Mouse (Mus musculus) 3T3-L1 (cell line): ENCODE measurements around the gene Gsto1.

Experiments used
- DNase-seq: peaks from one replicate; pipeline ENCODE4 v3.0.0-alpha.2; 2015; ENCODE audit warnings: low read depth, low spot score

Gene Gsto1

DNA sequence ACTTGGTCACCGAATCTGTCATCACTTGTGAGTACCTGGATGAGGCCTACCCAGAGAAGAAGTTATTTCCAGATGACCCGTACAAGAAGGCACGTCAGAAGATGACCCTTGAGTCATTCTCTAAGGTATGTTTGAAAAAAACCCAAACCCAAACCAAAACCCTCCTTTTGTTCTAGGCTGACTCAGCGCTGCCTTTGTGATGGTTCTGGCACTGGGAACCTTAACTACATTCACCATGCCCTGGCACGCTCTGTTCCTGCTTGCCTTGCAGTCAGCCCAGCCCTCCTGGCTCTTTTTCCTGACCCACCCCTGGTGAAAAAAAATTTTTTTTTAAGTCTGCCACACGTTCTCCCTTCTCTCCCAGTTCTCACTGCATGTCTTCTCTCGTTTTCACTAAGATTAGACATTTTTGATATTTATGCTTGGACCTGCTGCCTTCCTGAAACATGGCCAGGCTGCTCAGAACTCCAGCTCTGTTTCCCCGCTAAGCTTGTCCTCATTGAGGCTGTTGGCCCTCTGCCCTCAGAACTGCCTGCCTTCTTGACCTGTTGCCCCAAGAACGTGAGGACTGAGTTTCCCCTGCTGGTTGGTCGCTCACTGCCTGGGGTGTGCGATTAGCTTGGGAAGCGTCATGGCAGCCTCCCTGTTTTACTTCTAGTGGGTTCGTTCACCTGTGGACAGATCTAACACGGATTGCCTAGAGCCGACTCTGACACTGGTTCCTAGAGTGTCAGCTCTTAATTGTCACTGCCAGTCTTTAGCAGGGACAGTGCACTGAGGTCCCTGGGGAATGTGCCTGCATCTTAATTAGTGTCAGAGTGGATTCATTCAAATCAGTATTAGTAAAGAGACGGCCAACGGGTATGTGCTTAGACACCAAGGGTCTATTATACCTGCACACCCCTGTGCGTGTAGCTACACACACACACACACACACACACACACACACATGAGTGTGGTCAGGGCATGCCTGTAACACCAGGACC, 3.5 kb downstream of the Gsto1 start:
- no peak for DNase-seq

- no peak for DNase-seq
Measured at GRCm38 (mm10) chr19:47859180-47859579, 4.4 kb downstream of the Gsto1 start.

DNA sequence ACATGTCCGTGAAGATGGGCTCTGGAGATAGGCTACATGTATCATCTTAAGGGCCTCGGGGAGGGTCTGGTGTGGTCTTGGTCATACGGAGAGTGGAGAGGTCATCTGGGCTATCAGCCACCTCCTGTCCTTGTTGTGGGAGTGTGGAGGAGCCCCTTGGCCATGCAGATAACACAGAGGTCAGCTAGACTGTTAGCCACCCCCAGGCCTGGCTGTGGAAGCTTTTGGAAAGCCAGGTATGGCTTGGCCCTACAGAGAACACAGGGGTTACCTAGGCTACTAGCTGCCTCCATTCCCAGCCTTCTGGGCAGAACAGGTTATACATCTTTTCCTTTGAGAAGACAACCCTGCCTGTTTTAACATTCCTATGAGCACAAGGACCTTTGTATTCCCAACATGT, 7.8 kb downstream of the Gsto1 start:
- no peak for DNase-seq

GRCm38 (mm10) chr19:47864051-47864450, 9.3 kb downstream of the Gsto1 start:
- DNase-seq: no peak

- no peak for DNase-seq
Measured at GRCm38 (mm10) chr19:47864721-47865120, 10.0 kb downstream of the Gsto1 start.

GRCm38 (mm10) chr19:47865353-47865947, 10.7 kb downstream of the Gsto1 start, which contains the start of gene Gsto2:
Gene Gsto2 (plus strand): TSS chr19:47865534.
- DNase-seq: peak; percentile 85

GRCm38 (mm10) chr19:47867628-47868175, 12.9 kb downstream of the Gsto1 start:
- peak; percentile 52 for DNase-seq

DNA sequence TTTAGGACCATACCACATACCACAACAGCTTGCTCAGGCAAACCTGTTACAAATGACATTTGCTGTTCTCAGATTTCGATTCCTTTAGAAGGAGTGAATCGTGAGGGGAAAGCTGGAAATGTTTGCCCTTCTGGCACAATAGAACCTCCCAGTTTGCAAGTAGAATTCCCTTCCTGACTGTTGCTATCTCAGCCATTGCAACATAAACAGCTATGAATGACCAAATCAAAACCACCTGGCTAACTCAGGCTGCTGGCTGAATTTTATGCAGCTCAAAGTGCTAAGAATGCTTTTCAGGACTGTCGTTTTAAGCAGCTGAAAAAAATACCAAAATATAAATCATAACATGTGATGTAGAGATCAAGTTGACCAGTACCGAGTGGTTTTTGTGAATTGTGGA, 14.2 kb downstream of the Gsto1 start:
- DNase-seq: peak; percentile 85

DNA sequence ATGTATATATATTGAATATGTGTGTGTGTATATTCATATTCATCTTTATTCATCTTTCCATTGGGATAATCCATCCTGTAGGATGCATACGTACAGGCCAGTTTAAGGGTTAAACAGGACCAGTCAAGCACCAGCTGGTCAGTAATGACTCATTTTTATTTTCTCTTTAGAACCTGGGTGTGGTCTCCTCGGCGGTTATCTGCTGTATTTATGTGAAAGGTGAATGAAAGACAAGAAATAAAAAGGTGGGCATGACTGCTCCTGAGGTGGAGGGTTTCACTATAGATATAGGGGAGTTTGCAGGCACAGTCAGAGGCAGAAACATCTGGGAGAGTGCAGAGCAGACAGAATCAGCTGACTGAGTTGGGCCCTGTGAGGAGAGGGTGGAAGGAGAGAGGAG, 14.7 kb downstream of the Gsto1 start:
- DNase-seq: peak; percentile 82

DNA sequence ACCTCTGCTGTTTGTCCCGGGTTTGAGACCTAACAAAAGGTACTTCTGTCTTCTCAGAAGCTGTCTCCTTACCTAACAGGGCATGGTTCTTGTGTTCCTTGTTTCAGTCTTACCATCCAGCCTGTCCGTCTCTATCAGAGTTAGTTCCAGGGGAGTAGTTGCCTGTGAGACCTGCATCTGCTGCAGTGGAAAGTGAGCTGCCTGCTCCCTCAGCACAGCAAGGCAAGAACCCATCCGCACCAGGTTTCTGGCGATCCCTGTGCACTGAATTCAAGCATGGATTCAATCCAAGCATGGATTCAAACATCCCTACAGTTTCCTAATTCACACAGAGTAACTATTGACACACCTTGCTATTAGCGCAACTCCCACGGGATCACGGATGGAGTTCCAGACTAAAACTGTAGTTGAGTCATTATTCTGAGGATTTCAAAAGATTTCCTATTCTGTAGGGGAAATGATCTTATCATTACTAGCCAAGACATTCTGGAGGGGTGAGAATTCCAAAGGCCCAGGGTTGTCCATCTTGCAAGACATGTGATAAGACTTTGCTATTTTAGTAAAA, 15.4 kb downstream of the Gsto1 start:
- peak; percentile 89 for DNase-seq

DNA sequence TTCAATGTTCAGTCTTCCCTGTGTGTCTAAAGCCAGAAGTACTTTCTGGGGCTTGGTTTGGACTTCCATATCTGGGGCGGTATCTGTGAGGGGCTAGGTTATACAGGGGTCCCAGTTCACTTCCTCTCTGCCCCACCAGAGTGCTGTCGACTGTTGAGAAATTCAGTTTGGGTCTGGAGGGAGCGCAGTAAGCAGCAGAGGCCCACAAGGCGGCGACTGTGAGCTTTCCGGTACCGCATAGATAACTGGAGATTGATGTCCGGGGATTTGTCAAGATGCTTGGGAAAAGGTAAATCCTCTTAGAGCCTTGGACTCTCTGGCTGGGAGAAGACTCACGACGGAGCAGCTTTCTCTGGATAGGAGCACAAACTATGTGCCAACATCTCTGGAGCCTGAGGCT, 16.7 kb downstream of the Gsto1 start:
- peak; percentile 65 for DNase-seq

DNA sequence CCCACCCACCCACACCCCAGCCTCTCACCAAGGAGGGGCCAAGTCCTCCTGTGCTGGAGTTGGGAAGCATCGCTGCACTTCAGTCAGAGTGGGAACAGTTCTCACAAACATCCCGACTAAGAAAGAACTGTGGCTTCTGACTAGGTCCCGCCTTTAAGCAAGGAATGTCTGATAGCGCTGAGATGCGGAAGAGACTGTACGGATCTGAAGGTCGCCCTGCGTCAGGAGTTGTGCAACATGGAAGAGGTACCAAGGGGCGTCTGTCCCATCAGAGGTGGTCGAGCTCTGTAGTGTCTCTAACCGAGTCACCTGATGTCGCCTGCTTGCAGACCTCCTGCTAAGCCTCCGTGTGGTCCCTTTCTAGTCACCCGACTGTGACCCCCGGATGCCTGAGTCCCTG, 21.5 kb downstream of the Gsto1 start:
- no peak for DNase-seq

GRCm38 (mm10) chr19:47881538-47881937, 26.8 kb downstream of the Gsto1 start:
- no peak for DNase-seq

- peak; percentile 95 for DNase-seq
Measured at GRCm38 (mm10) chr19:47882151-47882881, 27.5 kb downstream of the Gsto1 start.

DNA sequence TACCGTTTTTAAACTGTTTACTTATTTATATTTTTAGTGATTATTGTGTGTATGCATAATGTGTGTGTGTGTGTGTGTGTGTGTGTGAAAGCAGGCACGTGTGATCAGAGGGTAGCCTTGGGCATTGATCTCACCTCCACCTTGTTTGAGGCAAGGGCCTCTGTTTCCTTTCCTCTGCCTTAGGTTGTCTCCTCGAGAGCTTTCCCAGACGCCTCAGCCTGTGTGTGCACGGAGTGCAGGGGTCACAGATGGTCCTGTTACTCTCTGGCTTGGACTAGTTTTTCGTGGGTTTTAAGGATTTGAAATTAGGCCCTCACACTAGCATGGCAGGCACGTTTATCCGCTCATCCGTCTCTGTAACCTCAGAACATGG, 28.1 kb downstream of the Gsto1 start:
- DNase-seq: no peak

GRCm38 (mm10) chr19:47884296-47885085, 29.7 kb downstream of the Gsto1 start:
- DNase-seq: peak; percentile 88

DNA sequence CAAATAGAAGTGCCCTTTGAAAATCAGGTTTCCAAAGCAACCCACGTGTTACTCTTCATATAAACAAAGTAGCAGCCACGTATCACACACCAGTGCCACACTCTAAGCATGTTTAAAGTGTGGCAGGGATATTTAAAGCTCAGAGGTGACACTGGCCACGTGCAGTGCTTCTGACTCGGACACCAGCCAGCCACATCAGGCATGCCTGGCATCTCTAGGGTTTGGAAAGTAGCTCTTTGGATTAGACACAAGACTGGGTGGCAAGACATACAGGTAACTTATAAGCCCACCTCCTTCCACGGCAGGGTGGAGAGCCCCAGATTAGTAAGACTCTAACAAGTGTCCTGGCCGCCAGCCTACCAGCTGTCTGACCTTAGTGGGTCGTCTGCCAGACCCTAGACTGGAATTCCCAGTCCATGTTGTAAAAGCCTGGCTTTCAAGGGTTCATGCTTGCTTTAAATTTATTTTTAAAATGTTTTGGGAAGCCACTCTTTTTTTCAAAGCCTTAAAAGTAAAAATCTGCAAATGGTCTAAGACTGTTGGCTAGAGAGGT, 30.5 kb downstream of the Gsto1 start:
- no peak for DNase-seq

DNA sequence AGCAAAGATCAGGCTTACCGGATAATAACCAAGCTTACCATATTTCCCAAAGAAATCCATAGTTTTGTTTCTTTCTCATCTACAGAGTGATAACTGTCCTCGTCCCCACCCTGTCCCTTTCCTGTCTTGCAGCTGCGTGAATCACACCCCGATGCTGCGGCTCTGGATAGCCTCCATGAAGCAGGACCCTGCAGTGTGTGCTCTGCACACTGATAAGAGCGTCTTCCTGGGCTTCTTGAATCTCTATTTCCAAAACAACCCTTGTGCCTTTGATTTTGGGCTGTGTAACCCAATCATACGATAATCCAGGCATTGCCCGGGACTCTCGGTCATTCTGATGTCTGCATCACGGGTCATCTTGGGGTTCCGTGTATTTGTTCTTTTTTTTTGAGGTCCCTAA, 31.1 kb downstream of the Gsto1 start:
- no peak for DNase-seq

DNA sequence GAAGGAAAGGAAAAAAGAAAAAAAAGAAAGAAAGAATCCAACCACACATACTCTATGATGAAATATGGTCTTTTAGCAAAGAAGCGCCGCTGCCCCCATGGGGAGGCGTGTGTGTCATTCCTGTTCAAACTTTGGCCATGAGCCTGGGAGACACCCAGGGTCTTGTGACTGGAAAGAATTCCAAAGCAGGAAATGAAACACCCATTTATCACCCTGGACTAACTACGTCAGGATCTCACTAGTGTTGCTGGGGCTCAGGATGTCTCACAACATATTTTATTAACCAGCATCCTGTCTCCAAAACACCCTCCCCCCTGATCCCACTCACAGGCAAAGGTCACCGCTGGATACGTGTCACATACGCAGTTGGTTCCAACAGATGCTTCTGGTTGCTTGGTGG, 31.8 kb downstream of the Gsto1 start:
- DNase-seq: peak; percentile 98

GRCm38 (mm10) chr19:47887417-47887816, 32.6 kb downstream of the Gsto1 start:
- no peak for DNase-seq
